Mouse (Mus musculus): ENCODE data around the gene Apol10b. TPM values are rescaled to one million over a fixed set of nuclear protein-coding genes. Genes with fewer than 3 reads are reported as not detected.

Apol10b gene
- total RNA-seq, 1 experiment from 2014 or later: not detected

Other genes with a start within 250 kb of the Apol10b start
- not detected in 3 replicates for gene Apol7a, start 197.0 kb downstream of the Apol10b start, total RNA-seq (2017)
- not detected in 3 replicates for gene Apol9a, start 185.0 kb downstream of the Apol10b start, total RNA-seq (2017)
- gene Apol7b, start 148.6 kb downstream of the Apol10b start, total RNA-seq (2017): 1.8 TPM in 1 of 3 replicates, not detected in the others
- gene Apol10a, start 119.1 kb downstream of the Apol10b start, total RNA-seq (2017): 1.3 TPM in 1 of 3 replicates, not detected in the others
- not detected in 3 replicates for gene Apol11a, start 87.9 kb downstream of the Apol10b start, total RNA-seq (2017)
- gene Apol7c, start 62.8 kb downstream of the Apol10b start, total RNA-seq (2017): 0.78 to 2.2 TPM in 2 of 3 replicates, not detected in the other
- gene 1700025B11Rik, start 34.2 kb downstream of the Apol10b start, total RNA-seq (2017): not detected in 3 replicates
- gene Gm36245, start 3.1 kb upstream of the Apol10b start, total RNA-seq (2017): not detected in 3 replicates
- gene Apol11b, start 47.2 kb upstream of the Apol10b start, total RNA-seq (2017): 1.4 to 17.2 TPM (median 11.4 TPM) in 3 replicates
- 11.0 to 44.7 TPM (median 12.7 TPM) in 3 replicates for gene Apol7e, start 102.7 kb upstream of the Apol10b start, total RNA-seq (2017)
- 0.39 to 2.0 TPM in 2 of 3 replicates, not detected in the other for gene Apol9b, start 132.9 kb upstream of the Apol10b start, total RNA-seq (2017)
- 2.9 to 6.6 TPM (median 4.8 TPM) in 3 replicates for gene Apol8, start 160.9 kb upstream of the Apol10b start, total RNA-seq (2017)
- 908 to 1,221 TPM (median 925 TPM) in 3 replicates for gene Myh9, start 246.1 kb upstream of the Apol10b start, total RNA-seq (2017)